Mouse (Mus musculus) large intestine, adult 2 months (tissue): ENCODE results near the gene Scml4. TPM values are rescaled to one million over a fixed set of nuclear protein-coding genes. Genes with fewer than 3 reads are reported as not detected.

ENCODE experiments used
- DNase-seq: peaks from one replicate; pipeline ENCODE4 v3.0.0-alpha.2; 2012; ENCODE audit warnings: low read depth, low spot score
- WGBS: fragments of 180-500 bp; shearing (Covaris S2); methylation state at CpG from one replicate; pipeline ENCODE4 v1.1.7; 2018; 5-methylcytosine and 5-hydroxymethylcytosine counted together
- polyA plus RNA-seq: library from polyadenylated mRNA; depleted of rRNA; stranded (reverse); fragments of >200 nt; gene quantifications from 2 replicates; pipeline ENCODE4 v1.2.3, GENCODE M21; 2012

The Scml4 gene
- polyA plus RNA-seq, 1 experiment = 11.3 TPM

DNA sequence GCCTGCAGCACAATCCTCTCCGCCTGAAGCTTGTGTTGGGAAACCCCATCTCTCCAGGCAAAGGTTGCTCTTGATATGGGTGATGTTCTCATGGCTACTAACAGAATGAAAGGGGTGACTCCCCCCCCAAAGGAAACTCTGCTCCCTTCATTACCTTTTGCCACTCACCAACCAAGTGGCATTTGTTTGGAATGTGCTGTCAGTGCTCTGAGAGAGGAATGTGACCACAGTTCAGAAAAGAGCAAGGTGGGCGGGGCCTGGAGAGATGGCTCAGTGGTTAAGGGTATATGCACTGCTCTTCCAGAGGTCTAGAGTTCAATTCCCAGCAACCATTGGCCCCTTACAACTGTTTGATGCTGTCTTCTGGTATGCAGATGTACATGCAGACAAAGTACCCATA lies 3.1 kb upstream of the Scml4 start:
- WGBS = 97% methylated on average over 2 of the region's 2 CpGs
- no peak for DNase-seq

DNA sequence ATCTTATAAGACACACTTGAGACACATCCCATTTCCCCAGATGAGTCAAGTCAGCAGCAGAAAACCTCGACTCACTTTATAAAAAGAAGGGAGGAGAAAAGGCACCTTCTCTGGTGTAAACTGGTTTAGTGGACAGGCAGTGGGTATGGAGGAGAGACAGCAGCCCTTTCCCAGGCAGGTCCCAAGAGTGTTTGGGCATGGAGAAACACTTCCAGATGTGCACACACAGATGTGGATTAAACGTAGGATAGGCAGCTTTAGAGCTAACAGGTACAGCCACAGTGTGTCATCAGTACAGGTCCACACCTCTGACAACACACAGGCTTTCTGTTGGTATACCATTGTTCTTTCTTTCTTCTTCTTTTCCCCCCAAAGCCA lies 400 bp upstream of the Scml4 start:
- no peak for DNase-seq
- WGBS = 22% methylated on average over 2 of the region's 2 CpGs

- WGBS = 45% methylated on average over 7 of the region's 7 CpGs
- DNase-seq = no peak
Observed at GRCm38 (mm10) chr10:42861446-42861845, 1.3 kb downstream of the Scml4 start.

DNA sequence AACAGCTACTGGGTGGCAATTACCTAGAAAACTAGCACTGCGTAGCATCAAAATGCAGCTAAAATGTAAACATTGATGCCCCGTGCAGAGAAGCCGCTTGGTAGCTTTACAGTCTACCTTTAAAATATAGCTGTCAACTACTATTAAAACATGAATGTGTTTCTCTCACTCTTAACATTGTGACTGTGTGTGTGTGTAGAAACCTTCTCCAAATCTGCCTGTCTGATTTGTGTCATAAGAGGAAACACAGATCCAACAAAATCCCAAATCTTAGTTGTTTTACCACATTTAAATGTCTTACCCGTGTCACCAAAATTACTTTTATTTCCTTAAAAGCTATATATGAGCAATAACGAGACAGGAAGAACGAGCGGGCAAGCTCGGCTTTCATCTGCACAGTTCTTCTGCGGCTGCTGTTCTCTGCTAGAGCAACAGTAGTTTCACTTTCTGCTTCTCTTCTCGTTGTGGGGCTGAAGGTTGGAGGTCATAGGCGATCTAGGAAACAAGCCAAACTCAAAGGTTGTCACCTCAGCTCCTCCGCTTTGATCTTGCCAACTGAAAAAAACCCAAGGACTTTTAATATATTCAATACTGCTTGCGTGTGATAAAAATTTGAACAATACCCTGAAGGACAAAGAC lies 2.1 kb downstream of the Scml4 start:
- DNase-seq = no peak
- 3% methylated on average over 13 of the region's 13 CpGs for WGBS

GRCm38 (mm10) chr10:42862806-42863205 lies 2.6 kb downstream of the Scml4 start:
- 14% methylated on average over 4 of the region's 4 CpGs for WGBS
- DNase-seq = no peak

- no peak for DNase-seq
- WGBS = 22% methylated on average over 31 of the region's 31 CpGs
Observed at GRCm38 (mm10) chr10:42863621-42864391, 3.6 kb downstream of the Scml4 start.

DNA sequence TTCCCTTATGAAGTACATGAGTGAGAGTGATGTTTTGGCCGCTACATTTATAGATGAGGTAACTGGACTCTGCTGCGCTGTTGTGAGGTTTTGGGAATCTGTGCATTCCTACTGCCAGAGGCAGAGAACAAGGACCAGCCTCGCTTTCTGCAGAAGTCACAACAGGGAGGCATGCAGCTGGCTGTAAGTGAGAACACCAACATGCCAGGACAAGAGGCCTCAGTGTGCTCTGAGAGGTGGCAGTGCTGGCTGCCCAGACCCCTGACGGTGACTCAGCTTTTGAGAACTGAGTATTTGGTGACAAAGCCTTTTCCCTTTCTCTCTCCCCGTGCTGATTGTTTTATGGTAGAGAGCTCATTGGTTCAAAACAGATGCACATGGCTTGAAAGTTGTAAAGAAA lies 4.5 kb downstream of the Scml4 start:
- no peak for DNase-seq
- WGBS = 61% methylated on average over 5 of the region's 5 CpGs

GRCm38 (mm10) chr10:42868416-42868815 lies 8.2 kb downstream of the Scml4 start:
- WGBS = 92% methylated on average over 9 of the region's 9 CpGs
- DNase-seq = no peak

DNA sequence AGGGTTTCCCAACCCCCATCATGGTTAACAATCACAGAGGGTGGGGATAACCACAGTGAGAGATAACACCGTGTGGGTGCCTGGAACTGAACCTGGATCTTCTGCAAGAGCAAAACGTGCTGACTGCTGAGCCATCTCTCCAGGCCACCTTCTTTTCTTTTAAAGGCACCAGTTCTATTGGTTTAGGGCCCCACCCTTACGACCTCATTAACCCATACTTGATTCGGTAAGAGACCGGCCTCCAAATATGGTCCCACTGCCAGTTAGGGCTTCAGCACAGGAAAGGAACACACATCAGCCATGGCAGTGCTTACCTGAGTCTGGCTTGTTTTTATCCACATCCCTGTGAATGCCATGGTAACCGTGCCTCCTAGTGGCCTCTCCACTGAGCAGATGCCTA lies 9.3 kb downstream of the Scml4 start:
- DNase-seq = no peak
- 32% methylated on average over 6 of the region's 6 CpGs for WGBS

DNA sequence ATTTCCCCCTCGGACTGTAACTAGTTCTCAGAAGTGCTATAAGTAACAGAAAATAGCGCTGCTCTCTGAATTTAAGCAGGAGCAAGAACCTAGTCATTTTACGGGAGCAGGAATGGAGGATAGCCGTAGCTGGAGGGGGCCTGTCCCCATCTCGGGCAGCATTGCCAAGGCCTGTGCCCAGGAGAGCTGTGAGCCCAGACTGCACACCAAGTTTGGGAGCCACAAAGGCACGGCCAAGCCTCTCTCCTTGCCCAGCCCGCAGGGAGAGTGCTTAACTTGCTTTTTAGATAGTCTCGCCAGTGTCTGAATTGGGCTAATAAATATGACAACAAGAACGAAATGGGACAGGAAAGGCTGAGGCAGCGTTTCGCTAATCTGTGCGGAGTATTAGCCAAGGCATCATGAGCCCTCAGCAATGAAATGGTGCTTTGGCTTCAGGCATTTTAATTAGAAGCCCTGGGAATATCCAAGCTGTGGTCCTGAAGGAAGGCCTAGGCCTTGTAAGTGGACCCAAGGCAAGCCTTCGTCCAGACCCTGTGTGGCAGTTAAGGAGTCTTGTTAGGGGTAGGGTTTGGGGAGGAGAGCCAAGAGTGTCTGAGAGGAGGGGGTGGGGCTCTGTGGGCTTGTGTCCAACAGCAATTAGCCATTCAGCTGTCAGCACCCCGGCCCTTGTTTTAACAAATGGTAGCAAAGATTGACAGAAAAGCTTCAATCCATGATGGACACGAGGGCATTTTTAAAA lies 12.3 kb downstream of the Scml4 start:
- no peak for DNase-seq
- WGBS = 78% methylated on average over 15 of the region's 15 CpGs

GRCm38 (mm10) chr10:42873077-42873595 lies 13.0 kb downstream of the Scml4 start:
- DNase-seq = no peak
- 92% methylated on average over 7 of the region's 7 CpGs for WGBS

- 83% methylated on average over 5 of the region's 5 CpGs for WGBS
- no peak for DNase-seq
Observed at GRCm38 (mm10) chr10:42876172-42876571, 16.0 kb downstream of the Scml4 start.

- 79% methylated on average over 5 of the region's 5 CpGs for WGBS
- no peak for DNase-seq
Observed at GRCm38 (mm10) chr10:42879269-42879681, 19.1 kb downstream of the Scml4 start.

DNA sequence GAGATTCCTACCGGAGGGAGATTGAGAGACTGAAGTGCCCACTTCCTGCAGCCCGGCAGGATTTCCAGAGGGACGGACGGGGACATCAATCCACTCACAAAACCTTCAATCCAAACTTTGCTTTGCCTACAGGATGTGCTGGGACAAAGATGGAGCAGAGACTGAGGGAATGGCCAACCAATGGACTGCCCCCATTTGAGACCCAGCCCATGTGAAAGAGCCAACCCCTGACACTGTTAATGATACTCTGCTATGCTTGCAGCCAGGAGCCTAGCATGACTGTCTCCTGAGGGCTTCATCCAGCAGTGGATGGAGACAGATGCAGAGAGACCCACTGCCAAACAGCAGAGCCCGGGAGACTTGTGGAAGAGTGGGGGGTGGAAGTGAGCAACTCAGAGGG lies 19.5 kb downstream of the Scml4 start:
- WGBS = 75% methylated on average over 5 of the region's 5 CpGs
- DNase-seq = no peak

DNA sequence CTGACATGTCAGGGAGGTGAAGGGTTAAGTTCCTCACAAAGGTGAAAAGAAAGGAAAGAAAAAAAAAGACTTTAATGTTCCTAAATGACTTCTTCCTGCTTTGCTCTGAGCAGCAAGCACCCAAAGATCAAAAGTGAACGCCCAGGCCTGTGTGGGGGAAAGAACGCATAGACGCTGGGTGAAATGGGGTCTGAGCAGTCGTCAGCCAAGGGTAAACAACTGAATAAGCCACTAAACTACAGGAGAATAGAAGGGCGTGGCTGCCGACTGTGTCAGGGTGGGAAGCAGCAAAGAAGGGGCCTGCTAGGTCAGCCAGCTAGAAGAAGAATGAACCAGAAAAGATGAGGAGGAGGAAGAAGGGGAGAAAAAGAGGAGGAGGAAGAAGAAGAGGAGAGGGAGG lies 26.9 kb downstream of the Scml4 start:
- 12% methylated on average over 6 of the region's 6 CpGs for WGBS
- DNase-seq = no peak

DNA sequence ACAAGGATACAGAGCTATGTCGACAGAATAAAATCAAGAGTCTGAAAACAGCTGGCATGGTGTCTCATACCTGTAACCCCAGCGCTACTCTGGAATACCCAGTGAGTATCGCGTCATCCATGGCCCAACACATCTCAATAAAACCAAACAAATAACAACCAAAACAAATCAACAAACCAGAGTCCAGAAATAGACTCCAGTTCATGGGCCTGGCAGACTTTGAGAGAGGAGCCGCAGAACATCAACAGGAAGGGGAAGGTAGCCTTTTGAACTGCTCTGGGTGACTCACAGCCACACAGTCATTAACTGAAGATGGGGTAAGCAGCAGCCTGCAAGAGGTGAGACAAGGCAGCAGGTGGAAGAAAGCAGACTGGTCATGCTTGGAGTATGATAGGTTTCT lies 28.1 kb downstream of the Scml4 start:
- peak; percentile 57 for DNase-seq
- 26% methylated on average over 5 of the region's 5 CpGs for WGBS

DNA sequence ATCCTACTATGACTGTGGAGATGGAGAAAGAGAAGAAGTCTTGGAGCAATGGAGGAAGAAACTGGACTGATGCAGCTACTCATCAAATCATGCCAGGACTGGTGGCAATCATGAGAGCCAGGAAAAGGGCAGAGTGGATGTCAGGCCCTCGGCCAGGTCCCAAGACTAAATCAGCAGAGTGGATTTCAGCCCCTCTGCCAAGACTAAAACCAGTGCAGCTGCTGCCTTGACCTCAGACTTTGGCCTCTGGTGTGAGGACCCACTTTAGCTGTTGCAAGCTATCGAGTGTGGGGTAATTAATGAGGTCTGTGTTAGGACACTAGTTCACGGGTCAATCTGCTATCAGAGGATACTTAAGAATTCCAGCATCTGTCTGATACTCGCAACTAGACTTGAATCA lies 30.2 kb downstream of the Scml4 start:
- WGBS = 81% methylated on average over 4 of the region's 4 CpGs
- DNase-seq = no peak

- no peak for DNase-seq
- 29% methylated on average over 4 of the region's 4 CpGs for WGBS
Observed at GRCm38 (mm10) chr10:42892250-42892649, 32.1 kb downstream of the Scml4 start.

GRCm38 (mm10) chr10:42892987-42893386 lies 32.8 kb downstream of the Scml4 start:
- DNase-seq = no peak
- WGBS = 53% methylated on average over 4 of the region's 4 CpGs

- no peak for DNase-seq
- 44% methylated on average over 8 of the region's 8 CpGs for WGBS
Observed at GRCm38 (mm10) chr10:42893857-42894256, 33.7 kb downstream of the Scml4 start.

GRCm38 (mm10) chr10:42894263-42894662 lies 34.1 kb downstream of the Scml4 start:
- 27% methylated on average over 3 of the region's 3 CpGs for WGBS
- no peak for DNase-seq
